Mouse (Mus musculus) limb, embryonic 14.5 days (tissue): ENCODE measurements at regions not wholly inside any gene's neighbourhood (a gene's known extent, or its start where the extent isn't known, plus 50 kb on each side); places are given as distances from the start of the nearest gene placed in this dataset.

Experiments
- ATAC-seq: fragments of 200-750 bp; cut with Nextera tagmentation; 2 replicates; pipeline ENCODE4 v1.8.0; 2017; ENCODE audit warnings: low read depth, moderate number of reproducible peaks, moderate TSS enrichment; ENCODE audit not compliant: low FRiP score
- DNase-seq: peaks from one replicate; pipeline ENCODE4 v3.0.0-alpha.2; 2015; ENCODE audit warnings: low spot score
- H3K27ac ChIP-seq: fragments of 300-500 bp; sonication (generic); replicated peaks from 2 replicates; pipeline ENCODE4 v1.5.1; 2014; ENCODE audit warnings: low read depth, mild to moderate bottlenecking, low read length, moderate library complexity, mixed read lengths
- H3K27me3 ChIP-seq: fragments of 300-500 bp; sonication (generic); 2 replicates; pipeline ENCODE4 v1.6.1; 2014; ENCODE audit warnings: low read length, mixed read lengths; ENCODE audit not compliant: control insufficient read depth, insufficient read depth
- H3K36me3 ChIP-seq: fragments of 300-500 bp; sonication (generic); 2 replicates; pipeline ENCODE4 v1.6.1; 2014; ENCODE audit warnings: mild to moderate bottlenecking, low read length, moderate library complexity, mixed read lengths; ENCODE audit not compliant: control insufficient read depth, insufficient read depth
- H3K4me1 ChIP-seq: fragments of 300-500 bp; sonication (generic); 2 replicates; pipeline ENCODE4 v1.6.1; 2014; ENCODE audit warnings: antibody characterized with exemption, low read length, mixed read lengths; ENCODE audit not compliant: control insufficient read depth, insufficient read depth
- H3K4me2 ChIP-seq: fragments of 300-500 bp; sonication (generic); replicated peaks from 2 replicates; pipeline ENCODE4 v1.6.1; 2014; ENCODE audit warnings: low read depth, mild to moderate bottlenecking, low read length, moderate library complexity; ENCODE audit not compliant: severe bottlenecking
- H3K4me3 ChIP-seq: fragments of 300-500 bp; sonication (generic); replicated peaks from 2 replicates; pipeline ENCODE4 v1.5.1; 2014; ENCODE audit warnings: low read length
- H3K9ac ChIP-seq: fragments of 300-500 bp; sonication (generic); 2 replicates; pipeline ENCODE4 v1.6.1; 2014; ENCODE audit warnings: mild to moderate bottlenecking, low read depth, low read length, moderate library complexity; ENCODE audit not compliant: severe bottlenecking
- H3K9me3 ChIP-seq: fragments of 300-500 bp; sonication (generic); 2 replicates; pipeline ENCODE4 v1.6.1; 2016; ENCODE audit warnings: low read length; ENCODE audit not compliant: control insufficient read depth
- POLR2A ChIP-seq: fragments of 200-500 bp; IDR thresholded peaks from 2 replicates; pipeline ENCODE4 v1.8.0; 2012; ENCODE audit warnings: inconsistent platforms, mild to moderate bottlenecking, moderate library complexity, borderline replicate concordance; ENCODE audit not compliant: insufficient read depth, insufficient read length; ENCODE audit errors: extremely low read depth
- WGBS: fragments of 180-500 bp; shearing (Covaris S2); extraction: QIAGEN DNeasy Blood & Tissue Kit; methylation state at CpG from one replicate; pipeline ENCODE4 v1.1.7; 2014; 5-methylcytosine and 5-hydroxymethylcytosine counted together

GRCm38 (mm10) chr16:75663871-75664270 is 71.2 kb downstream of the Rbm11 start:
- Histone ChIP-seq H3K27me3 (no peaks in the 10 kb centered on the region), H3K27ac (no peak overlapping the region), H3K9me3 (no peaks in the 10 kb centered on the region), H3K4me1 (no peaks in the 10 kb centered on the region), H3K36me3 (no peaks in the 10 kb centered on the region), H3K4me3 (no peak overlapping the region), H3K9ac (no peak overlapping the region), H3K4me2 (no peak overlapping the region)
- ATAC-seq (no peak), DNase-seq (no peak)
- 83% methylated on average over 3 of the region's 3 CpGs for WGBS
- TF ChIP-seq POLR2A, result no peak

- H3K9ac ChIP-seq, result no peak overlapping the region
- no peak overlapping the region for H3K27ac ChIP-seq
- no peak for DNase-seq
- H3K9me3 ChIP-seq, result no peaks in the 10 kb centered on the region
- H3K4me2 ChIP-seq, result no peak overlapping the region
- no peaks in the 10 kb centered on the region for H3K36me3 ChIP-seq
- no peaks in the 10 kb centered on the region for H3K27me3 ChIP-seq
- H3K4me1 ChIP-seq, result no peaks in the 10 kb centered on the region
- no peak for TF ChIP-seq POLR2A
- no peak for ATAC-seq
- H3K4me3 ChIP-seq, result no peak overlapping the region
- WGBS, result 96% methylated on average over 2 of the region's 2 CpGs
Measured at GRCm38 (mm10) chr16:75667589-75667988, 74.9 kb downstream of the Rbm11 start.

GRCm38 (mm10) chr16:75672112-75672511 is 79.5 kb downstream of the Rbm11 start:
- no peaks in the 10 kb centered on the region for H3K36me3 ChIP-seq
- no peak for ATAC-seq
- H3K27me3 ChIP-seq, result no peaks in the 10 kb centered on the region
- H3K4me1 ChIP-seq, result no peaks in the 10 kb centered on the region
- H3K4me2 ChIP-seq, result no peak overlapping the region
- H3K27ac ChIP-seq, result no peak overlapping the region
- no peak for TF ChIP-seq POLR2A
- DNase-seq, result no peak
- no peak overlapping the region for H3K4me3 ChIP-seq
- WGBS, result 72% methylated on average over 1 of the region's 1 CpGs
- H3K9me3 ChIP-seq, result no peaks in the 10 kb centered on the region
- H3K9ac ChIP-seq, result no peak overlapping the region

- 46% methylated on average over 2 of the region's 2 CpGs for WGBS
- no peak for ATAC-seq
- peak; percentile 76 for DNase-seq
Measured at GRCm38 (mm10) chr16:75675871-75676270, 83.2 kb downstream of the Rbm11 start.

DNA sequence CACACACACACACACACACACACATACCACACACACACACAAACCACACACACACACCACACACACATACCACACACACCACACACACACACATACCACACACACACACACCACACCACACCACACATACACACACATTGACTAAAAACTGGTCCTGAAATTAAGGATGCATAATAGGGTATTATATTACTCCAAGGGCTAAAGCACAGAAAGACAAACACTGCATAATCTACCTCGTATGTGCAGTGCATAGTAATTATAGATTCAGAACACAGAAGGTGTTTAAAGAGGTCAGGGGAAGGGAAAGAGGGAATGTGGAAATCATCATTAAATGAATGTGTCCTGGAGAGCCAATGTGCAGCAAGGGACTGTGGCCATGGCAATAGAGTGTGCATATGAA is 84.5 kb downstream of the Rbm11 start:
- 30% methylated on average over 1 of the region's 1 CpGs for WGBS
- Histone ChIP-seq H3K4me1 (no peaks in the 10 kb centered on the region), H3K4me2 (no peak overlapping the region), H3K27me3 (no peaks in the 10 kb centered on the region), H3K9me3 (no peaks in the 10 kb centered on the region), H3K4me3 (no peak overlapping the region), H3K36me3 (no peaks in the 10 kb centered on the region), H3K27ac (no peak overlapping the region), H3K9ac (no peak overlapping the region)
- no peak for TF ChIP-seq POLR2A
- DNase-seq (no peak), ATAC-seq (no peak)

More at GRCm38 (mm10) chr16:75675871-75676270, 83.2 kb downstream of the Rbm11 start:
- no peaks in the 10 kb centered on the region for H3K27me3 ChIP-seq
- H3K4me1 ChIP-seq, result no peaks in the 10 kb centered on the region
- H3K27ac ChIP-seq, result no peak overlapping the region
- H3K4me2 ChIP-seq, result no peak overlapping the region
- H3K9me3 ChIP-seq, result no peaks in the 10 kb centered on the region
- no peaks in the 10 kb centered on the region for H3K36me3 ChIP-seq
- TF ChIP-seq POLR2A, result no peak
- H3K4me3 ChIP-seq, result no peak overlapping the region
- no peak overlapping the region for H3K9ac ChIP-seq
